Mouse (Mus musculus) megakaryocyte, embryonic 14.5 days (primary cell): ENCODE measurements around the gene Mis12.

Experiments
- FLI1 ChIP-seq: IDR thresholded peaks from 2 replicates; pipeline ENCODE4 v1.6.1; 2012; ENCODE audit warnings: low read length, inconsistent platforms, mixed read lengths
- GATA1 ChIP-seq: IDR thresholded peaks from 3 replicates; pipeline ENCODE4 v1.6.1; 2012; ENCODE audit warnings: mixed read lengths, low read length, inconsistent platforms, borderline replicate concordance

DNA sequence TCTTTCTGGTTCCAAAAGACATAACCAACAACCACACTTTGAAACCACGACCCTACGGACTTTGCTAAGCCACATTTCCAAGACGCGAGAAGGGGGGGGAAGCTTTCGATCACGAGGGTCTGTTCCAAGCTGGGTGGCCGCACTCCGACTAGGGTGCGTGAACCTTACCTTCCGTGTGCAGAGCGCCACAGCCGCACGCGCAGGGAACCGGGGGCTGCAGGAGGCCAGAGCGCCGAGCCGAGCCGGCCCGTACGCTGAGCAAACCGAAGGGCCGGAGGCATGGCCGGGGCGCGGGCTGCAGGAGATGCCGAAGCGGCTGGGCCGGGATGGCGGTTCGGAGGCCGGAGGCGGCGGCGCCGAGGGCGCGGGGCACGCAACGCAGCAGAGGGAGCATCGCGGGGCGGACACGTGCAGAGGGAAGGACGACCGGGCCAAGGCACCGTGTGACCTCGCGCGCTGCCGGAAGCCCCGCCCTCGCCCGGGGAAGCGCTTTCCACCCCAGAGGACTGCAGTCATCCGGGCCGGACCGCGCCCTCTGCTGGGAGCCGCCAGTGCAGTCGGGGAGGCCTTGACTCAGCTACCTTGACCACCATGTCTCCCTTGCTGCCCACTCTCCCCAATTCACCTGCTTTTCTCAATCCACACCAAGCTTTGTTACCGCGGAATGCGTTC lies 36.7 kb upstream of the Mis12 start, which contains the start of gene C1qbp:
- TF ChIP-seq GATA1, result no peak
- no peak for TF ChIP-seq FLI1
